Mouse (Mus musculus) liver, adult 2 months (tissue): ENCODE measurements at regions not wholly inside any gene's neighbourhood (a gene's known extent, or its start where the extent isn't known, plus 50 kb on each side); places are given as distances from the start of the nearest gene placed in this dataset.

Experiments
- DNase-seq: peaks from one replicate; pipeline ENCODE4 v3.0.0-alpha.2; 2011; ENCODE audit warnings: low read depth, low spot score; ENCODE audit errors: extremely low read depth
- H3K27ac ChIP-seq: fragments of 200-500 bp; replicated peaks from 2 replicates; pipeline ENCODE4 v1.5.1; 2012; ENCODE audit warnings: low read depth, mild to moderate bottlenecking, control low read depth, inconsistent platforms, low read length; ENCODE audit not compliant: insufficient read depth
- H3K27me3 ChIP-seq: fragments of 200-500 bp; 2 replicates; pipeline ENCODE4 v1.6.1; 2012; ENCODE audit warnings: mild to moderate bottlenecking, moderate library complexity, low read length, inconsistent platforms; ENCODE audit not compliant: control insufficient read depth, insufficient read depth
- H3K36me3 ChIP-seq: fragments of 200-500 bp; 2 replicates; pipeline ENCODE4 v1.6.1; 2012; ENCODE audit warnings: low read length, inconsistent platforms; ENCODE audit not compliant: control insufficient read depth, insufficient read depth
- H3K4me1 ChIP-seq: fragments of 200-500 bp; 2 replicates; pipeline ENCODE4 v1.6.1; 2011; ENCODE audit warnings: low read length; ENCODE audit not compliant: control insufficient read depth, insufficient read depth
- H3K4me3 ChIP-seq: fragments of 200-500 bp; 2 replicates; pipeline ENCODE4 v1.5.1; 2011; ENCODE audit warnings: low read depth, mild to moderate bottlenecking, control low read depth, low read length, moderate library complexity; ENCODE audit not compliant: insufficient read depth
- H3K79me2 ChIP-seq: fragments of 200-500 bp; 2 replicates; pipeline ENCODE4 v1.6.1; 2012; ENCODE audit warnings: inconsistent platforms, mild to moderate bottlenecking, low read length, moderate library complexity; ENCODE audit not compliant: control insufficient read depth, insufficient read depth
- H3K9ac ChIP-seq: fragments of 200-500 bp; 2 replicates; pipeline ENCODE4 v1.6.1; 2012; ENCODE audit warnings: low read depth, mild to moderate bottlenecking, control low read depth, inconsistent platforms, low read length
- CTCF ChIP-seq: fragments of 200-500 bp; IDR thresholded peaks from 2 replicates; pipeline ENCODE4 v1.5.1; 2011; ENCODE audit warnings: low read depth, low read length, control low read depth
- POLR2A ChIP-seq: fragments of 200-500 bp; IDR thresholded peaks from 2 replicates; pipeline ENCODE4 v1.6.1; 2011; ENCODE audit warnings: low read length, control low read depth; ENCODE audit not compliant: insufficient read depth; ENCODE audit errors: extremely low read depth
- WGBS: fragments of 180-500 bp; shearing (Covaris S2); methylation state at CpG from one replicate; pipeline ENCODE4 v1.1.7; 2018; 5-methylcytosine and 5-hydroxymethylcytosine counted together

DNA sequence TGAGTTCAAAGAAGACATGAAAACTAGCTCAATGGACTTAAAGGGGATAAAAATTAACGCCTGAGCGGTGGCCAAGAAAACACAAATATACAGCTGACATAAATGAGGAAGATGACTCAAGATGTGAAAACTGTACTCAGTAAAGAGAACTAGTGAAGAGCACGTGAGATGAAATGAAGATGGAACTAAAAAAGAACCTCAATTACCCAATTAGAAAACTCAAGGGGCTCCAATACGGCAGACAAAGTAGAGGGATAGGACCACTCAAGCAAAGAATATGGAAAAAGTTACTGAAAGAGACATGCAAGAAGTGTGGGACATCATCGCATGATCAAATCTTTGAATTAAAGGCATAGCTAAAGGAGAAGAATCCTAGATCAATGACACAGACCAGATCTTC lies 256.4 kb upstream of the Zfp637 start:
- WGBS, result 95% methylated on average over 5 of the region's 5 CpGs

DNA sequence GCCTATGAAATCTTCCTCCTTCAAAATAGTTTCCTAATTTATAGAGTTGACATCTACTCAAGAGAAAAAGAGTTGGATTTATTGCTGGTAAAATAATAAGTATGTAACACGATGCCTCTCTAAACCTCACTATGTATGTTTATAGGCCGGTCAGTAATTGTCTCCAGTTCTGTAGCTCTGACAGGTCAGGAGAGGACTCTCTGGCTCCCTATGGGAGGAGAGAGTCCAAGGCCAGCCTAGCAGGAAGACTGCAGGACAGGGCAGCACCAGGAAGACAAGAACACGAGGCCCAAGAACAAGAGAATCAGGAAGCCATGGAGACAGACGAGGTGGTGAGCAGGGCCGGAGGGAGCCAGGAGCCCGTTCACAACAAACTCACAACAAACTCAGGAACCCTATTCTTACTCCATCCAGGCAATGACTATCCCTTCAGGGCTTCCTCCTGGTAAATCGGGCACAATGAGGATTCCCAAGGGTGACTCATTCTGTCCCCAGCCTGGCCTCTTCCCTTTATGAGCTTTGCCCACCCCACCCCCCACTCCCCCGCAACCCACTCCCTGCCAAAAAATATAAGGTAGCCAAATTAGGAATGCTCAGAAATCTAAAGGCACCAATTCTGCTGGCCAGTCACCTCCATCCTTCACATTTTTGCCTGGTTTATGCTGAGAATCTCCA lies 244.7 kb upstream of the Zfp637 start:
- TF ChIP-seq CTCF, result no peak

More for the DNA sequence above, 256.4 kb upstream of the Zfp637 start:
- H3K36me3 ChIP-seq, result no peaks in the 10 kb centered on the region
- no peak overlapping the region for H3K27ac ChIP-seq
- no peaks in the 10 kb centered on the region for H3K4me1 ChIP-seq
- no peak overlapping the region for H3K9ac ChIP-seq
- TF ChIP-seq CTCF, result no peak
- no peak for TF ChIP-seq POLR2A
- DNase-seq, result no peak
- H3K27me3 ChIP-seq, result no peaks in the 10 kb centered on the region
- H3K79me2 ChIP-seq, result 0 out of 2 replicates have a peak, but pooled peaks cover 3% of the 10 kb centered on the region
- H3K4me3 ChIP-seq, result no peak overlapping the region

DNA sequence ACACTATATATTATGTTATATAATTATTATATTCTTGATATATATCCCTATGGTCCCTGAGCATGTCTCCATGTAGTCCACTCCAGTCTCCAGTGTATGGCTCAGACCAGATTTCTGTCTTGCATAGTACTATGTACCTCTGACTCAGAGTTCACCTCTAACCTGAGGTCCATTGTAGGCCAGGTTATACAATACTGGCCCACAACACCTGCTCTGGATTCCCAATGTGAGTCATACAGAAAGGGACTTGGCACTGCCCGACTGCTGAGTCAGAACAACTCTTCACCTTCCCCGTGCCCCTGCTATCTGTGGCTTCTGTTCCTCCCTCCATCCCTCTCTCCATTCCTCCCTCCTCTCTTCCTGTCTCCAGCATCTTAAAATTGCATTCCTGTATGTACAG lies 236.1 kb upstream of the Zfp637 start:
- WGBS, result 28% methylated on average over 2 of the region's 2 CpGs
- Histone ChIP-seq H3K27me3 (no peaks in the 10 kb centered on the region), H3K79me2 (no peaks in the 10 kb centered on the region; the same call in 1 of the 2 replicates), H3K4me3 (no peak overlapping the region), H3K4me1 (no peaks in the 10 kb centered on the region), H3K9ac (no peak overlapping the region), H3K27ac (no peak overlapping the region), H3K36me3 (no peaks in the 10 kb centered on the region)
- TF ChIP-seq CTCF (no peak), POLR2A (no peak)
- DNase-seq, result peak; percentile 59

More for the DNA sequence above, 244.7 kb upstream of the Zfp637 start:
- WGBS, result 84% methylated on average over 8 of the region's 8 CpGs
- Histone ChIP-seq H3K27me3 (no peaks in the 10 kb centered on the region), H3K27ac (no peak overlapping the region), H3K4me1 (no peaks in the 10 kb centered on the region; the same call in 1 of the 2 replicates), H3K36me3 (no peaks in the 10 kb centered on the region), H3K79me2 (no peaks in the 10 kb centered on the region; the same call in 1 of the 2 replicates), H3K9ac (no peak overlapping the region), H3K4me3 (no peak overlapping the region)
- no peak for DNase-seq

DNA sequence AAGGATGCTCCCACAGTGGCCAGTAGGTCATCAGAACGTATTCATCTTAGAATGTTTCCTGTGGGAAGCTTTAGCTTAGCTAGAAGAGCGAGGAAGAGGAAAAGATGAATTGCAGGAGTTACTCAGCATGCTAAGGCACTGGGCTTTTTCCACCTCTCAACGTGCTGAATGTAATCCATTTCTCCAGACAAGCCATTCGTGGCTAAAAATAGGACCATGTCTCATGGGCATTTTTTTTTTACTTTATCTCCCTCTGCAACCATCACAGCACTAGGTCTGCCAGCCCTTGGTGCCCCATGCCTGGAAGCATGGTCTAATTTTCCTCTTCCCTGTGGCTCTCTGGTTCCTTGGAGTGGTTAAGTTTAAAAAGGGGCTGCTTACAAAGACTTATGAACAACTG lies 235.3 kb upstream of the Zfp637 start:
- 76% methylated on average over 4 of the region's 4 CpGs for WGBS
- Histone ChIP-seq H3K79me2 (no peaks in the 10 kb centered on the region; the same call in 1 of the 2 replicates), H3K27me3 (no peaks in the 10 kb centered on the region), H3K4me3 (no peak overlapping the region), H3K9ac (no peak overlapping the region), H3K4me1 (no peaks in the 10 kb centered on the region), H3K27ac (no peak overlapping the region), H3K36me3 (no peaks in the 10 kb centered on the region)
- no peak for TF ChIP-seq CTCF
- no peak for TF ChIP-seq POLR2A
- no peak for DNase-seq

DNA sequence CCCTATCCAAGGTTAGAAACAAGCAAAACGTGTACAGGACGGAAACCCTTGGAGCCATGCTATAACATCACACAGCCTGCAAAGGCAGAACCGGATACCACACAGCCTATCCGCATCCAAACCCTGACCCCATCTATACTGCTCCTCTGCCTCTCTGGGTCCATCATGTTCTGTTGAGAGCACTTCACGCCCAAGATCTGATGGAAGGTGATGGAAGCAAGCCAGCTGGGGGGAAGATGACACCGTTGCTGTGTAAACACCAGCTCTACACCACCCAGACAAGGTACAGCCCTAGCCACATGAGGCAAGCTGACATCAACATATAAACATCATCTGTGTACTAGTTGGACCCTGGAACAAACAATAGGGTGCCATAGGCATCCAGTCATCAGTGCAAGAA lies 234.8 kb upstream of the Zfp637 start:
- Histone ChIP-seq H3K27ac (no peak overlapping the region), H3K36me3 (no peaks in the 10 kb centered on the region), H3K4me1 (peaks cover under 1% of the 10 kb centered on the region; the same call in 1 of the 2 replicates), H3K79me2 (no peaks in the 10 kb centered on the region; the same call in 1 of the 2 replicates), H3K4me3 (no peak overlapping the region), H3K9ac (no peak overlapping the region), H3K27me3 (no peaks in the 10 kb centered on the region)
- WGBS, result 80% methylated on average over 6 of the region's 6 CpGs
- no peak for DNase-seq
- TF ChIP-seq POLR2A (no peak), CTCF (no peak)

DNA sequence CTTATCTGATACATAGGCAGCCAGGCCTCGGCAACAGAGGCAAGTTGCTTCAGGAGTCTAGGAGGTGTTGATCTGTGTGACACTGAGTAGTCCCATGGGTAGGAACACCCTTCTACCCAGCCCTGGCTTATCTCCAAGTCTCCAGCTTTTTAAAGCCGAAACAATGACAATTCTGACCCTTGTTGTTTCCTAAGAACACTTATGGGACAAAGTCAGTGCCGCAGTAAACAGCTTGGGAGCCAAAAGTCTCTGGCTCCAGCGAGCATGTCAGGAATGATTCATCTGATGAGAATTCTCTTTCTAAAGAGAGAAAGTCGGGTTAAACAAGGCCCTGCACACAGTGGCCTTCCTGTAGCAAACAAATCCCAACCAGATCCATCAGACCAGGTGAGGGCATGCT lies 234.0 kb upstream of the Zfp637 start:
- H3K9ac ChIP-seq, result no peak overlapping the region
- TF ChIP-seq CTCF, result no peak
- TF ChIP-seq POLR2A, result no peak
- no peaks in the 10 kb centered on the region; the same call in 1 of the 2 replicates for H3K79me2 ChIP-seq
- no peaks in the 10 kb centered on the region for H3K27me3 ChIP-seq
- H3K4me1 ChIP-seq, result peaks cover 3% of the 10 kb centered on the region; the same call in 1 of the 2 replicates
- no peaks in the 10 kb centered on the region for H3K36me3 ChIP-seq
- H3K27ac ChIP-seq, result no peak overlapping the region
- no peak overlapping the region for H3K4me3 ChIP-seq
- DNase-seq, result no peak
- 58% methylated on average over 5 of the region's 5 CpGs for WGBS
